Mouse (Mus musculus) frontal cortex, postnatal 10 days (tissue): ENCODE measurements around the gene Srgap1.

Experiments
- DNase-seq, 2 experiments: peaks; one replicate each; pipeline ENCODE4 v3.0.0; 2022; ENCODE audit warnings: low spot score in 2 of 2, mixed read lengths in 1 of 2

Gene Srgap1

DNA sequence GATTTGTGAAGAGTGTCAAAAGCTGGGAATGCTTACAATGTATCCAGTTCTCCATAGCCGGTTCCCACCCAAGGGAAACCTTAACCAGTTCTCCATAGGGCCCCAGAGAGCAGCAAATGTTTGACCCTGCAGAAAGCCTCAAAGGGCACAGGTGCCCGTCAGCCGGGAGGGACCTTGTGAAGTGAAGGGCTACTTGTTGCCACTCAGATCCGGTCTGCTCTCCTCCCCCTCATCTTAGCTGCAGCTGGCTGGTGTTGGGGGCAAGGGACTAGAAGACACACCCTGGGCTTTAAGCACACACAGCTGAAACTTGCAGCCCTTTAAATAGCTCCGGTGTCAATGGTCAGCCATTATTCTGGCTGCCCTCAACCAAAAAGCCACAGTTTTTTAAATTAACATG lies 30.1 kb downstream of the Srgap1 start:
- DNase-seq = no peak

DNA sequence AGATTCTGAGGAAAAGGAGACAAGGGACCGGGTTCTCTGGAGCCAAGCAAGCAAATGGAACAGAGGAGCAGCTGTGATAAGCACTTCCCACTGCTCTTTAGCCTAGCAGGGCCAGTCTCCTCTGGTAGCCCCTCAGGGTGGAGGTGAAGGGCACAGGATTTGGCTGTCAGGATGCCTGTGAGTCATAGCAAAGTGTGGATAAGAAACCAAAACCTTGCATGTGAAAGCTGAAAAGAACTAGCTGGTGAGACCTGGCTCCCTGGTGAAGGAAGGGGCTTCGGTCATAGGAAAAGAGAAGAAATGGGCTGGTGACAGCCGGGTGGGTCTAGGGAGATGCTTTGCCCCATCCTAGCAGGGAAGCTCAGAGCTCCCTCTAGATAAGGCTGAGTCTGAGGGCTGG lies 30.5 kb downstream of the Srgap1 start:
- DNase-seq = no peak

DNA sequence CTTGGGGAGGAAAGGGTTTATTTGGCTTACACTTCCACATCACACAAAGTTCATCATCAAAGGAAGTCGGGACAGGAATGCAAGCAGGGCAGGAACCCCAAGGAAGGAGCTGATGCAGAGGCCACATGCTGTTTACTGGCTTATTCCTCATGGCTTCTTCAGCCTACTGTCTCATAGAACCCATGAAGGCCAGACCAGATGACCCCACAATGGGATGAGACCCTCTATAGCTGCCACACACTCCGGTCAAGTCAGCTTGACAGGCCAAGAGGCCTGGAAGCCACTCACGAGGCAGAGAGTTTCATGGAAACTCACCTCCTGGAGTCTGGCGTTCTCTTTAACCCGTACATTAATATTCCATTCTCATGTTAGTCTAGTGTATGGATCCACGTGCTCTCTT lies 34.8 kb downstream of the Srgap1 start:
- no peak for DNase-seq

DNA sequence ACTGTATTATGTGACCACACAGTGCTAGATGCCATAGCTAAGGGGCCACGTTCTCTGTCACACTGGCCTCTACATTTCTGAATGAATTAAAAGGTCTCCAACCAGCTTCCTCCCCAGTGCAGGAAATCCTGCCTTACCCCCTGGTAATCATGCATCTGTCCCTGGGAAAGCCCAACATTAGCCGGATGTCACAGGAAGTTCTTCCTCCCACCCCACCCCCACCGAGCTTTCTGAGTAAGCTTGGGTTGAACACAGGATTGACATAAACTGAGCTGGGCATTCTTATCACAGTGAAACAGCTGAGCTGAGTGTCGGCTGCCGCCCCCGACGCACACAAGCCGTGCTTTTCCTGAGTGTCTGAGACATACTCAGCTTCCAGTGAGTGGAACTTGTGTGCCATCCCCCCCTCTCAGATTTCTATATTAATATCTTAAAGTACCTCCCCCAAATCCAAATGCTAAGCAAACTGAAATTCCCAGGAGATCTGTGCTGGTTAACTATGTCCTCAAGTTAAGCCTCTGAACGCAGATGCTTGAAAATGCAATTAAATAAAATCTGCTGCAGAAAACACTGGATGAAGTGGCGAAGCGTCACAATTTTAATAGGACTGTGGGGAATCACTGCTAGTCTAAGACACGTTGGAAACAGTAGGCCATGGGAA lies 38.3 kb downstream of the Srgap1 start:
- DNase-seq = no peak

DNA sequence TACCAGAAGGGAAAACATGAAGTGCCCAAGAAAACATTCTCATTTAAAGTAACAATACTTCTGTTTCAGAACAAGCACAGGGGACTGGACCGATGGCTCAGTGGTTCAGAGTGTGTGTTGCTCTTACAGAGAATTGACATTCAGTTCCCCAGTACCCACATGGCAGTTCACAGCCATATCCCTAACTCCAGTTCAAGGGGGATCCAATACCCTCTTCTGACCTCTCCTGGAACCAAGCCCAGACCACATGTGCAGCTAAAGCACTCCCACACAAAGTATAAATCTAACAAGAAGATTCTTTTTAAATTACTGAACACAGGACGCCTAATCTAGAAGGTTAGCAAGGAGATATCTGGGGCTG lies 38.8 kb downstream of the Srgap1 start:
- no peak for DNase-seq

DNA sequence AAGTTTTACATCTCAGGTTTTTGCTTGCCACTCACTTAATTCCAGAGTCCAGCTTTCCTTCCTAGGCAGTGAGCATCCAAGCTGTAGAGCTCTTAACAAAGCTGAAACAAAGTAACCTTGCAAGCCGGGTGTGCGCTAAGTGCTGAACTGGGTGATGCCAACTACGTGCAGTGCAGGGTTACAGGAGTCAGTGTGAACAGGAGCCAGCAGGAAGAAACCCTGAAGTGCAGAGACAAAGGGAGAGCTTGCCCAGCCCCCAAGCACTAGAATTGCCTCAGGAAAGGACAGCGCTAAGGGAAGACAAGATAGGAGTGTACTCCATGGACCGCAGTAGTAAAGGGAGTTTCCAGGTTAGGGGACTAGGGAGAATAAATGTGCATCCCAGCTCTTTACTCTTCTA lies 40.5 kb downstream of the Srgap1 start:
- no peak for DNase-seq

DNA sequence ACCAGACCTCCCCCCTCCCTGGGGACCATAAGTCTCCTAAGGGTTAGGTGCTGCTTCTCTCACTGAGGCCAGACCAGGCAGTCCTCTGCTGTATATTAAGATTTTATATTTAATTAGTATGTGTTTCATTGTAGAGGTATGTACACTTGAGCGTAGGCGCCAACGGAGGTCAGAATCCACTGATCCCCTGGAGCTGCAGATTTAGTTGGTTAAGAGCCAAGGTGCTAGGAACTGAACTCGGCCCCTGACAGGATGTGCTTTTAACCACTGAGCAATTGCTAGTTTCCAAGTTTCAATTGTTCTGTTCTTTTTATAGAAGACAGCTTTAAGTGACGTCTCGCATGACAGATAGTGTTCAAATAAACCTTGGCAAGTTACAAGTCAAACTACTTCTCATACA lies 41.0 kb downstream of the Srgap1 start:
- no peak for DNase-seq

DNA sequence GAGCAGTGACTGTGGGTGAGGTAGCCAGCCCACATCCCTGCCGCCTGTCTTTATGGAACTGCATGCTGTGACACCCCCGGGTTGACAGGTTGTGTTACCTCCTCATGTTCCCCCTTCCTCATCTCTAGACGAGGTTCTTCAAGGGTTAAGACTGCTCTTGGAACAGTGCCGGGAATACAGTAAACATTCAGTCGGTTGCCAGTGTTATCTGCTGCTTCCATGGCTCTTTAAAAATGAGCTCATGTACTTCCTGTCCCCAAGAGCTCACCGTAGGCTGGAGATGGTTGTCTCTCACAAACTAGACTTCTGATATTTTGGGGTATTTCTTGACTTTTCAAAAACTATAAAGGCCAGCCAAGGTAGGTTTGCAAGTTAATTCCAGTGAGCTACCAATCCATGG lies 41.6 kb downstream of the Srgap1 start:
- no peak for DNase-seq

DNA sequence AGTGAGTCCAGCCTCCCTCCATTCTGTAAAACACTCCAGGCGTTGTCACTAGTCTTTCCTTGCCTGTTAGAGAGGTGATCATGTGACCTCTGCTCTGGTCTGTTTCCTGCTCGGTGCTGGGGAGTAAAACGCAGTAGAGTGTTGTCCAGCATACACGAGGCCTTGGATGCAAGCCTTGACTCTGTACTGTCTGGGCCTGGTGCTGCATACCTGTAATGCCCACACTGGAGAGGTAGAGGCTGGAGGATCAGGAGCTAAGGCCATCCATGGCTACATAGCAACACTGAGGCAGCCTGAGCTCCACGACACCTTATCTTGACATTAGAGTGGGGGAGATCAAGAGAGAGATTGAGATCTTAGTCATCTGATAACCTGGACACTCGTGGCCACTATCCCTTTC lies 44.2 kb downstream of the Srgap1 start:
- no peak for DNase-seq

DNA sequence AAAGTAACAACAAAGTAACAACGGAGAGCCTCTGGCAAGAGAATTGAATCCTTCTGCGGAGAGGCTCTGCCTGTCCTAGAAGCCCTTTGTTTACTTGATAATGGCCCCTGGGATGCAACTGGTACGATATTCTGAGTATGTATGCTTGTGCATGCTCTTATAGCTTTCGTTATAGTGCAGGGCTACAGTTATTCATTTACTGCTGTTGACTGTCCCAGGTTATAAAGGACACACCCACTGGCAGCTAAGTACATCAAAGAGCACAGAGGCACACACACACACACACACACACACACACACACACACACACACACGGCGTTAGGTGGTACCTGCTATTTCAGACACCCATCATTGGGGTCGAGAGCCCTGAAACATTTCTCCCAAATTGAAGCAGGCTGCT lies 48.3 kb downstream of the Srgap1 start:
- no peak for DNase-seq

DNA sequence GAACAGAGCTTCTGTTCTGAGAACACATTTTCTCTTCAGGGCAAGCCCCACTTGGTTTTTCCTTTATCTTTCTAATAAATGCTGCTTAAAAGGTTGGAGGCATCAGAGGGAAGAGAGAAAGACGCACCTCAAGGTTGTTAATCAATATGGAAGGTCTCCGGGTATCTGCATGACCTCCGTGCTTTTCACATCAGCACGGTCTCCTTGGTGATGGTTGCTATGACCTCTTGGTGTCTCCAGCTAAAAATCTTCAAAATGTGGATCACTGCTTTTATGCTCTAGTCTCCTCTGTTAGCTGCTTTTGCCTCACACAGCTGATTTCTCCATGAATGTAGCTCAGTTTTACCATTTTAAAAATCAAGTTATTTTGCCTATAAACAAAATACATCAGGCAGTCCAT lies 50.6 kb downstream of the Srgap1 start:
- DNase-seq = no peak

DNA sequence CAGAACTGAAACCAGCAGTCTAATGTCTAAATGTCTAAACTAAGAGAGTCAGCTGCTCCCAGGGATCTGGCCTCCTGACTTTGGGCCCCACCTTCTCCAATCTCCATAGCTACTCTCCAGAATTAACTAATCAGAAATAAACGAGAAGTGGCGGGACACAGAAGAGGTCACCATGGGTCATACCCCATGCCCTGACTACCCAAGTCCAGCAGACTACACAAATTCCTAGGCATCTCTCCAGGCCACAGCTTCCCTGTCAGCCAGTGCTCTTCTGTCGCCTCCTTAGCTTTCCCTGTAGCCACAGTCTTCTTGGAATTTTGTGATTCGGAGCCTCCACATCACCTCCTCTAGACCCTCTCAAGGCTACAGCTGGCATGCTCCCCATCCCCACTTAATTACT lies 51.7 kb downstream of the Srgap1 start:
- no peak for DNase-seq

DNA sequence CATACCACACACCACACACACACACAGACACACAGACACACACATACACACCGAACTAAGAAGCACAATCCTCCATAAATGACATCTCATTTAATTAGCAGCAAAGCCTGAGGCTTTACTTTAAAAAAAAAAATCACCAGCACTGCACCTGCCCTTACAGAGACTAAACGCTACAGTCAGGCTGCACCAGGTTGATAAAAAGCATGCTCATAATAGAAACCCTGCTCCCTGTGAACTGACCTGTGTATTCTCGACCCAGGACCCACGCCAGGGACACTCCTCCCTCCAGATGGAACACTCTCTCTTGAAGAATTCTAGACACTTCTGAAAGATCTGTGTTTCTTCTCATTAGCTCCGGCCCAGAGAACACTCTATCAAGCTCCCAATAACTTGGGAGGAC lies 52.5 kb downstream of the Srgap1 start:
- DNase-seq = no peak

DNA sequence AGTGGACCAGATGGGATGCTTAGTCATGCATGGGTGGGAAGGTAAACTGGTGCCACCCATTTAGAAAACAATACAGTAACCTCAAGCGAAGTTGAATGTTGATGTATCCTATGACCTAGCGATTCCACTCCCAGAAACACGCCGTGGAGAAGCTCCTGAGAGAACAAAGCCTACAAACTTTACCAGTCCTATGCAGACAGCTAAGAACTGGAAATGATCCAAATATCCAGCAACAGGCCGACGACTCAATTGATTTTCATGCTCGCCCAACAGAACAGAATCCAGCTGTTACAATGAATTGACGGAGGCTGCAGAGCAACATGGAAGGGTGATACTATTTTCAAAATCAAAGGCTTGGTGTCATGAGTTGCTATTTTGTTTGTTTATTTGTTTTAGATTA lies 54.5 kb downstream of the Srgap1 start:
- no peak for DNase-seq

DNA sequence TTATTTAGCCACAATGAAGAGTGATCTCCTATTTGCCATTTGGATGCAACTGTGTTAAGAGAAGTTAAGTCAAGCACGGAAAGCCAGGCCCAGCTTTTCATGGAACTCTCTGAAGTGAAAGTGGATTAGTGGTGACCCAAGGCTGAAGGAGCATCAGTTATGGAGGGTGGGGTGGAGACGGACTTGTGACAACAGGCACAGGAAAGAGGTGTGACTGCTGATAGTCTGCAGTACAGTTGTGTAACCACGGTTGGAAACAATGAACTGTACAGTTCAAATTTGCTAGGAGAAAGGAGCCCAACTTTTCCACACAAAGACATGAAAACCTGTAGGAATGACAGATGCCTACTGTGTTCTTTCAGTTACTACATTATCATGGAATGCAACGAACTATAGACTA lies 60.1 kb downstream of the Srgap1 start:
- no peak for DNase-seq

DNA sequence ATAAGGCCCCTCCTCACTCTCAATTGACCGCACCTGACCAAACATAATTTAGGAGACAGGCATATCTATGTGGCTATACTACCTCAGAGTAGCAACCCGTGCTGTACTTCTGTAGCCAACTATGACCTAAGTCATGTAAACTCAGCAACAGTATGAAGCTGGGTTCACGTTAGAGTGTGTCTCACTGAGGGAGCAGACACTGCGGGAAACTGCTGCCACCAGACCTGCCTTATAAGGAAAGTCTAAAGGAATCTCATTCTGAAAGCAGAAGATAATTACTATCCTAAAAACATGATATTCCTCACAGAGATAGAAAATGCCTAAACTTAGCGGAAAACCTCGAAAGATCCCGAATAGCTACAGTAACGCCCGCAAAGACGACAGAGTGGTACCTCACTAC lies 62.2 kb downstream of the Srgap1 start:
- no peak for DNase-seq

DNA sequence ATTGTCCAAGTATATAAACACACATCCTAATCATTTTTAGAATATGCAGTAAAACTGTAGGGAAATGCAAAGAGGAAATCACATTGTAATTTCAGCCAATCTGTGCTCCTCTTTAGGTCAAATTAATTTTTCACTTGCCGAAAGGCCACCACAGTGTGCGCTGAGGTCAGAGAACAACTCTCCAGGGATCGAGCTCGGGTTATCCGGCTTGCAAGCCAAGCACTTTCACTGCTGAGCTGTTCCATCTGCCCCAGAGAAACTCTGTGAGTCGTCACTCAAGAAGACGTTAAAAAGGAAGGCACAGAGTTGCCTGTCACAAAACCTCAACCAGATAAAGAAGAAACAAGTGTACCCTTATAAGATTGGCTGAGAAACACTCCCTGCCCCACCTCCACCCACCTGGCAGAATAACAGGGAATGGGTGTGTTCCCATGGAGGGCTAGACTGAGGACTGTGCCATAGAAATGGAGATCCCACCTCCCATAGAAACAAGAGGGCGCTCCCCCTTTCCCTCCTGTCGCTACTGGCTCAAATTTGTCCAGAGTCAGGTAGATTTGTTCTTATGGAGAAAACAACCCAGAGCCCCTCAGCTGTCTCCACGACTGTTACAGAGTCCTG lies 63.0 kb downstream of the Srgap1 start:
- DNase-seq = no peak

DNA sequence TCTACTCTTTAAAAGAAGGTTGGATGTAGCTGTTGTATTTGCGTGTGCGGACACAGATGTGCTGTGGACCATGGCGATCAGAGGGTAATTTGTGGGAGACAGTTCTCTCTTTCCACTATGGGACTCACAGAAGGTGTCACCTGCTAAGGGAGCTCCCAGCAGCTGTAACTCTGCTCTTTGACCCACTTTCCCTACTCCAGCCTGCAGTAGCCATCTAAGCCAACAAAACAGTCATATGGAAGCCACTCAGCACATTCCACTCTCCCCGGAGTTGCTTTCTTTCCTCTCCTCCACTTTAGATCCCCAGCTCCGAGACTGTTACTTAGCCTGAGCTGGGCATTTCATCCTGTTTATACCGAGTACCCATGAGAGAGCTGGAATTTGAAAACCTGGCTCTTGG lies 71.8 kb downstream of the Srgap1 start:
- no peak for DNase-seq

DNA sequence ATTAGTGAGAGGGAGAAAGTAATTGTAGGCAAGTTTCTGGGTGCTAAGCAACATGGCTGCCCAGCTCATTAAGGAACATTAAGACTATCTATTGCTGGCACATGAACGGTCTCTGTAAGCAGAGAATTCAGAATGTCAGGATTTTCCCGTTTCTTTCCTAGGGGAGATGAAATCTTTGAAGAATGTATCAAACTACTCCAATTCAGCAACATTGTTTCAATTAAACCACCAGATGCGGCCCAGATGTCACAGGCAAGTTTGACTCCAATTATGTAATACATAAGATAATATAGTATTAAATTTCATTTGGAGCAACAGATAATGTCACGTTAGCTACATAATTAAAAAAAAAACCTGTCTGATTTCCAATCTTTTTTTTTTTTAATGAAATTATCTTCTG lies 72.5 kb downstream of the Srgap1 start:
- DNase-seq = no peak

DNA sequence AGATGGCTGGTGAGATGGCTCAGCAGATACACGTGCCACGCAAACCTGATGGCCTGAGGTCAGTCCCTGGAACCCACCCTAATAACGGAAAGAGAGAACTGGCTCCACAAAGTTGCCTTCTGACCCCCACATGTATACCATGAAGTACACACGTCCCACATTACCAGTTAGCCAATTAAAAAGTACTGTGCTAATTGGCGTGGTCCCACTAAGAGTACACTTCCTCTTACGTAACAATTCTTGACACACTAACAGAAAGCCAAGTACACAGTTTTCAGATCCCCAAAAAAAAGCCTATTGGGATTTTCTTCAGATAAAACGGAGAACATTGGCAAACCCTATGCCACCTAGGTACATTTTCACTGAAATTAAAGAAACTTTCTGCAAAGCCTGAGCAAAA lies 73.8 kb downstream of the Srgap1 start:
- no peak for DNase-seq

DNA sequence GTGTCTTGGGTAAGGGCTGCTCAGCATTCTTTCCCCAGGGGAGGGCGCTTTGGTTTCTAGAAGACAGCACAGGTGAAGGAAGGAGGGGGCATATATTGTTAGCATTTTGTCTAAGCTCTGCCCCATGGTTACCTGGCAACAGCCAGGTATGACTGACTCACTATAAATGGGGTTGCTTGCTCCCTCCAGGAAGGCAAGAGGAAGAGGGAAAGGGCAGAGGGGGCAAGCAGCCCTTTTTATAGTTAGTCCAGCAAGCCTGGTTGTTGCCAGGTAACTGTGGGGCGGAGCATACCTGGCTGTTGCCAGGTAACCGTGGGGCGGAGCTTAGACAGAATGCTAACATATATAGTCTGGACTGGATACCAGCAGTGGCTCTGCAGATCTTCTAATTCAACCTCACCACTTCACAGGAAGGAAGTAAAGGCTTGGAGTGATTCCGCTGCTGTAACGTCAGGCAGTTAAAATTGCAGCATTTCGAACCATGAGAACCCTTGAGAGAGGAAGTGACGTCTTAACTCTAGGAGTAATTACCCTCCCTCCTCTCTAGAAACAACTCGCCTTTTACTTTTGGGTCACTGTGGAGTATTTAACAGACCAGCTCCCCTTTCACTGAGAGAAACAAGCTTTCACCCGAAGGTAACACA lies 74.7 kb downstream of the Srgap1 start:
- DNase-seq = no peak

DNA sequence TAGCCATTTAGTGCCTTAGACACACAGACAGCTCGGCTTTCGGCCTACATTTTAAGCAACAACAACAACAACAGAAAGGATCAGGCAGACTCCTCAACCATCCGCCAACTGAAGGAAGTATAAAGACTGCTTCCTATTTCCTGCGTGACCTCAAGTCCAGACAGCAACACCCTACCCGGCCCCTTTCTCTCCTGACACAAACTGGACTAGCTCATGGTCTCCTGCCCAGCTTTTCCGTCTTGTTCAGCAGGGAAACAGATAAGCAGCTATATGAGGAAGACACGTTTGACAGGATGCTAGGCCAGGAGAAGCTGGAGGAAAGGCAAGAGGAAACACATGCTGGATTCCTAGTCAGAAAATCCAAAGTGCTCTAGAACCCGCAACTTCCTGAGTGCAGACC lies 75.5 kb downstream of the Srgap1 start:
- no peak for DNase-seq

DNA sequence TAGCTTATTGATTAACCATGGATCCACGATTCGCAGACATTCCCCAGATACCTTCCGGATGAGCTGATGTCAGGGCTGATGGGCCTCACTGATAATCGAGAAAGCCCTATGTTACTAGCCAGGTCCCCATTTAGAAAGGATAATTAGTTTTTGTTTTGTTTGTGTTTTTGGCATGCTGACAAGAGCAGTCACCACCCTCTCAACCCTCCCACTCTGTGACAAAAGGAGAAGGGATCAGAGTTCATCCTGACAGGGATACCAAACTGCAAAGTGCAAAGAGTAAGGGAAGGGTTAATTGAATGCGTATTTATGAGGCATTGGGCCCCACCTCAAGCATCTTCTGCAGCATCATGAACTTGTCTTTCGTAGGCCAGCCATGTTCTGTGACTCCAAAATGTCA lies 76.2 kb downstream of the Srgap1 start:
- DNase-seq = no peak

DNA sequence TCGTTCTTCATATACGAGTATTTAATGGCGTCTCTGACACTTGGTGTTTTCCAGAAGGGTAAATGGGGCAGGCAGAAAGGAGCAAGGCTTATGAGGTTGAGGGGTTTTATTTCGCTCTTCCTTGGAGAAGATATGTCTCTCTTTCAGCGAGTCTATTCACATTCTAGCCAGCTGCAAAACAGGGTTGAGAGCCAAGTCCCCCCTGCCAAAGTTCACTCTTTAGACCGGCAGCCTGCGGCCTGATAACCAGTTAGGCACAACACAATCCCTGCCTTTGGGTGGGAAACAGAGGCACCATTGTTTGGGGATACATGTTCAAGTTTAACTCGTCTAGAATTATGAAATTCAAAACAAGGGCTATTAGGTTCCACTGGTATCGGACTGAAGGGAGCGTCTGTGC lies 83.0 kb downstream of the Srgap1 start:
- DNase-seq = peak in 1 of 2 experiments; percentile 25
